Mouse (Mus musculus): ENCODE measurements around the gene Asl. TPM values are rescaled to one million over a fixed set of nuclear protein-coding genes. Genes with fewer than 3 reads are reported as not detected.
A peak's percentile ranks its signal among the peaks of the same experiment; 100 is the strongest.

Gene Asl
- total RNA-seq (2021) = 100 to 1,000 TPM; 120 to 174 TPM
- long read RNA-seq, experiment 1, transcript Asl-203 (16 exons, 2,413 nt) = major isoform, 113 of 274 reads
- long read RNA-seq, experiment 1, transcript Asl-205 (17 exons, 1,824 nt) = minor isoform, 92 of 274 reads
- long read RNA-seq, experiment 1, partial matches to known transcripts = 18 of 274 reads
- long read RNA-seq, experiment 1, other reads (novel, unspliced or antisense) = 51 of 274 reads
- long read RNA-seq, experiment 2, transcript Asl-203 (16 exons, 2,413 nt) = minor isoform, 30 of 94 reads
- long read RNA-seq, experiment 2, transcript Asl-205 (17 exons, 1,824 nt) = major isoform, 38 of 94 reads
- long read RNA-seq, experiment 2, partial matches to known transcripts = 4 of 94 reads
- long read RNA-seq, experiment 2, other reads (novel, unspliced or antisense) = 22 of 94 reads

GRCm38 (mm10) chr5:130029142-130029897, at the start of gene Asl, which contains the start of gene Crcp:
Asl (minus strand) TSS chr5:130029247.
Crcp (plus strand) TSS chr5:130029290.
- peak; percentile 93 for DNase-seq

- no peak for DNase-seq
Measured at GRCm38 (mm10) chr5:130078834-130079156, 49.7 kb upstream of the Asl start.

- peak; percentile 29 for DNase-seq
Measured at GRCm38 (mm10) chr5:130078096-130078833, 49.2 kb upstream of the Asl start.

DNA sequence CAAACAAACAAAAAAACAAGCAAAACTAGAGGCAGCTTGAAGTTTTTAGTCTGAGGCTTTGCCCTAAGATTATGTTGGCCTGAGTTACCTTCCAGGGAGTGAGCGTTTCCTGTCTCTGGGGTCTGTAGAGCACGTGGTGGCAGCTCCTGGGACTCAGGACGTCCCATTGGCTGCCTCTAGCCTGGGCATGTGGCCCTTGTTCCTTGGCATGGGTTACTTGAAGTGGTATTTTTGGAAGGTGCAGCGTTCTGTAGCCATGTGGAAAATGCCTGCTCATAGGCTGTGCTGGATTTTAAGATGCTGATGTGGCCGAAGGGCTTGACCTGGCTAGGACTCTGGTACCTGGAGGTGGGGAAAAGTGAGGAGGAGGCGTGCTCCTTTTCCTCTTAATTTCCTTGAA, 47.3 kb upstream of the Asl start:
- DNase-seq = peak; percentile 58

DNA sequence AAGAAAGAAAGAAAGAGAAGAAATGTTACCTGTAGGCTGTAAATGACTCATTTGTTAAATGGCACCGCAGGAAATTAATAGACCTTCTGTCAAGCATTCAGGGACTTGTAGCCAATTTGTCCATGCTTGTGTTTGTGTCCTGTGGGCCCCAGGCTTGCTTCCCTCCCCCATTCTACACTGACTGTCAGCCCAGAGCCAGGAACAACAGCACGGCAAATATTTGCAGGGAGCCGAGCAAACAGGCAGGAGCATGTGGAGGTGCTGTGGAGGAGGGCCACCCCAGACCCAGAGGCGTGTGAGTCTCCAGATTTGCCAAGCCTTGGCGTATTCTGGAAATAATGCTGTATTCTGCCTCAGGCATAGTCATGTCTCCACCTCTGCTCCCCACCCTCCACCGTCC, 45.4 kb upstream of the Asl start:
- DNase-seq = no peak

DNA sequence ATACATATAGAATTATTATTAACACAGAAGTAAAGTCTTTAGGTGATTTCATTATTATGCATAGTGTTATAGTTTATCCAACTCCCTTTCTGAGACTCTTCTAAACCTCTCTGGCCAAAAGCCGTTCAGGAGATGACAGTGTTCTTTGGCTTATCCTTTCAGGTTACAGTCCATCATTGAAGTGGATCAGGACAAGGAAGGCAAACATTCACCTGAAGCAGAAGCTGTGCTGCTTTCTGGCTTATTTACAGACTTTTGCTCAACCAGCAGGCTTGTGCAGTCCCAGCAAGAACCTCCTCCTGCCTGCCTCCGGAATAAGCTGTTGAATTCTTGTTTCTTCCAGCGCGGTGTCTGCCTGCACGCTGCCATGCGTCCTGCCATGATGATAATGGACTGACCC, 44.0 kb upstream of the Asl start, which contains the start of gene Tpst1:
TSS of gene Tpst1 (plus strand) at position 301 of the 400 bp plus-strand sequence.
- DNase-seq = no peak

DNA sequence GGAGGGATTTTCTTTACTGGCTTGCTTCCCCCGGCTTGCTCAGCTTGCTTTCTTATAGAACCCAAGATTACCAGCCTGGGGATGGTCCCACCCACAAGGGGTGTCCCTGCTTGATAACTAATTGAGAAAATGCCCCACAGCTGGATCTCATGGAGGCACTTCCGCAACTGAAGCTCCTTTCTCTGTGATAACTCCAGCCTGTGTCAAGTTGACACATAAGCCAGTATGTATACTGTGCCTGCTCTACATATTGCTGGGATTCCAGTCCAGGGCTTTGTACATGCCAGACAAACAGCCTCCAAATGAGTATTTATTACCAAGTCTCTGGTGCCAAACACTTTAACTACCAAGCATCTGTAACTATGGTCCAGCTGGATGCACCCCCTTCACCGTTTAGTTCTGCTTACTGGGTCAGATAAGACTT, 38.8 kb upstream of the Asl start:
- DNase-seq = no peak

DNA sequence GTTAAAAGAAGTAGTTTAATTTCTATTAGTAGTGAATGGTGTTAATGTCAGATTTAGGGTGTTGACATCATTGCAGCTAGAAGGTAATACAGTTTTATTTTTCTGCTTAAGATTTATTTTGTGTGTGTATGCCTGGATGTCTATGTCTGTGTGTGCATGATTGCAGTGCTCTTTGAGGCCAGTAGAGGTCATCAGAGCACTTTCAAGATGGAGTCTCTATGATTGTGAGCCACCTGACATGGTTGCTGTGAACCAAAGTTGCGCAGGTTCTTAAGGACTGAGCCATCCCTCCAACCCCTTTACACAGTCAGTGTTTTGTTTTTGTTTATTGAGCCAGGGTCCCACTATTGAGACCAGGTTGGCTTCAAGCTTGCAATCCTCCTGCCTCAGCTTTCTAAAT, 36.5 kb upstream of the Asl start:
- DNase-seq = no peak

DNA sequence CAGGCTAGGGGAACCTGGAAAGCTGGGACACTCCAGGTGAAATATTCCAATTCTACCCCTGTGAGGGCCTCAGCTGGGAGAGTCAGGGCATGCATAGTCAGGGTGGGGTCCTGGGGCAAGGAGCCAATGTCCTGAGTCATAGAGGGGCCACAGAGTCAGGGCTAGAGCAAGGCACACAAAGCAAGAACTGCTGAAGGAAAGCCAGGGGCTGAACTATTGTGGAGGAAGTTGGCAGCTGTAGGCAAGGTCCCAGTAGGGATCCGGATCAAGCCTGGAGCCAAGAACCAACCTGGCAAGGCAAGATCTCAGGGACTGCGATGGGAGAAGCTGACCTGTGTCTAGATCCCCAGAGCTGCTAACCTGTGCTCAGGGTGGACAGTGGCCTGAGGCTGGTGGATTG, 34.7 kb upstream of the Asl start:
- DNase-seq = peak; percentile 50

GRCm38 (mm10) chr5:130062096-130062495, 33.0 kb upstream of the Asl start:
- DNase-seq = peak; percentile 32

DNA sequence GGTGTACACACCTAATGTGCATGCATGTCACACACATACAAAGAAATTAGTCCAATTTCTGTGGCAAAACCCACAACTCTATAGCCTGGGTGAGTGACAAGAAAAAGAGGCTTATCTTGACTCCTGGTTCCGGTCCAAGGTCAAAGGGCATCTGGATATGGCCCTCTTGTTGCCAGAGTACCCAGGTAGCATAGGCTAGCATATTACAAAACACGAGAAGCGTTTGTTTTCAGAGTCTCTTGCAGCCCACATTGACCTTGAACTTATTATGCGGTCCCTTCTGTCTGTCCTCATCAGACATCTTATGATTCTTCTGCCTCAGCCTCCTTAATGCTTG, 31.2 kb upstream of the Asl start:
- no peak for DNase-seq

- peak; percentile 30 for DNase-seq
Measured at GRCm38 (mm10) chr5:130059413-130060328, 30.6 kb upstream of the Asl start.

GRCm38 (mm10) chr5:130056303-130056702, 27.3 kb upstream of the Asl start:
- no peak for DNase-seq

DNA sequence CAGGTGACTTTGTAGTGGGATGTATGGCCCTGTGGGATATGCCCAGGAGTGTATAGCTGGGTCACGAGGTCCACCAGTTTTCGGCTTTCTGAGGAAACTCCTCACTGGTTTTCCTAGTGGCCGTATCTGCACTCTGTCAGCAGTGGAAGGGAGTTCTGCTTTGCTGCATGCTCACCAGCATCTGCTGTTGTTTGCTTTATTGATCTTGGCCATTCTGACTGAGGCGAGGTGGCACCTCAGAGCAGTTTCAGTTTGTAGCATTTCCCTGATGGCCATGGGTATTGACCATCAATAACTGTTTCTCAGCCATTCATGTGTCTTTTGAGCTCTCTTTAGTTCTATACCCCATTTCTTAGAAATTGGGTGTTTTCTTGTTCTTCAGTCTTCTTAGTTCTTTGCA, 26.6 kb upstream of the Asl start:
- DNase-seq = no peak

DNA sequence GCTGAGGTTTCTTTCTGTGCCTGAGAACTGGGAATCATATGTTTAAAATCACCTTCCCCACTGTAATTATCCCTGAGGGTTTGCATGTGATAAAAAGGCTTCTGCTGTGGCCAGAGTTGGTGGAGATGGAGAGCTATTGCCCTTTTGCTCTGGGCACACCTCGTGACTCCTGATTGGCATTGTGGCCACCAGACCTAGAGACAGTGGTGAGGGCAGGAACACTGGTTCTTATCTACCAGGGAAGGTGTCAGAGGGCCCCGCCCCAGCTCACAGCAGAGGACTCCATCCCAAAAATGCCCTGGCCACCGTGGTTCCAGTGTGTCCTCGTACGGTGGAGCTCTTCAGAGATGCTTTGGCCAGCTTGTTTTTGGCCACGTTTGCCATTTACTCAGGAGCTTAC, 23.9 kb upstream of the Asl start:
- DNase-seq = no peak

DNA sequence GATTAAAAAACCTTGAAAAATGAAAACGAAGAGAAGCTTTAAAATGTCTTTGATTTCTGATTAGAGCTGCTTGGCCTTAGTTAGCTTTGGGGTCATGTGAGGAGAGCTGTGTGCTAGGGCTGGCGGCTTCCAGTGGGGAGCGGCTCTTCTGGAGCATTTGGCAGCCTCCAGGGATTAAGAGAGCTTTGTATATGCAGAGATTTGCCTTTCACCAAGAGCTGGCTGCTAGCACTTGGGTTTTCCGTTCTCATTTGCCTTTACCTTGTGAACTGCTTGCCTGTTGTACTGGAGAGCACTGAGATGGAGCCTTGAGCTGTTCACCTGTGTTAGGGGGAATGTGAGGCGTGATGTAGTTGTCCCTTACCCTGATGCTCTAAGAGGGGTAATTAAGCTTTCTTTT, 23.5 kb upstream of the Asl start:
- DNase-seq = peak; percentile 32

DNA sequence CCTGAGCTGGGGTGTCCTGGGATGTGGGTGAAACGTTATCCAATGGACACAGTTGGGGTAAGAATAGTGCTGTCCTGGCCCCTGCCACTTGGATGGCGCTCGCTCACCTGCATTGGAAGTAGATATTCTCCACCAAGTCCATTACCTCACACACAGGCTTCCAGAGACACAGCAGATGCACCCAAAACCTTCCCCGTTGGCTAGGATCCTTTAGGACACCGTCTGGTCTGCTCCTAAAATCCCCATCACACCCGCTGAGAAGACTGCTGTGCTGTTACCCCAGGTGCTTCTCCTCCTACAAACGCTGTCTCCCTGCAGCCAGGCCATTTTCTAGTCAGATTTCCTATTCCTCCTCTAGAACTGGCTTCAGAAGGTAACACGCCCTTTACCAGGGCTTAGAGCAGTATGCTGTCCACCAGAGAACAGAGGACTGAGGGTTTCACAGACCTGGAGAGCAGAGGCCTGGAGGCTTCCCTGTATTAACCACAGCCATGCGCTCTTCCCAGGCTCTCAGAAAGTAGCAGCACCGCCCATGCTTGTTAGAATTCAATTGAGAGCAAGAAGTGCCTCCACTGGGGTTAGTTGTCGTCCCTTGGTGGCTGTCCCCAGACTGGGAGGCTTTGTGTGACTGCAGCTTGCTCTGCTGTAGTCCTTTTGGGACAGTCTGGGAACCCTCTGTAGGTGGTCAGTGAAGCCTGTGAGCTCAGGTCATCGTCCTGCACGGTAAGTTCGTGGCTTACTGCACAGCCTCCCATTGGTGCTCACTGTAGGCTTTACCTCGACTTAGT, 22.2 kb upstream of the Asl start:
- no peak for DNase-seq

- no peak for DNase-seq
Measured at GRCm38 (mm10) chr5:130050416-130050815, 21.4 kb upstream of the Asl start.

DNA sequence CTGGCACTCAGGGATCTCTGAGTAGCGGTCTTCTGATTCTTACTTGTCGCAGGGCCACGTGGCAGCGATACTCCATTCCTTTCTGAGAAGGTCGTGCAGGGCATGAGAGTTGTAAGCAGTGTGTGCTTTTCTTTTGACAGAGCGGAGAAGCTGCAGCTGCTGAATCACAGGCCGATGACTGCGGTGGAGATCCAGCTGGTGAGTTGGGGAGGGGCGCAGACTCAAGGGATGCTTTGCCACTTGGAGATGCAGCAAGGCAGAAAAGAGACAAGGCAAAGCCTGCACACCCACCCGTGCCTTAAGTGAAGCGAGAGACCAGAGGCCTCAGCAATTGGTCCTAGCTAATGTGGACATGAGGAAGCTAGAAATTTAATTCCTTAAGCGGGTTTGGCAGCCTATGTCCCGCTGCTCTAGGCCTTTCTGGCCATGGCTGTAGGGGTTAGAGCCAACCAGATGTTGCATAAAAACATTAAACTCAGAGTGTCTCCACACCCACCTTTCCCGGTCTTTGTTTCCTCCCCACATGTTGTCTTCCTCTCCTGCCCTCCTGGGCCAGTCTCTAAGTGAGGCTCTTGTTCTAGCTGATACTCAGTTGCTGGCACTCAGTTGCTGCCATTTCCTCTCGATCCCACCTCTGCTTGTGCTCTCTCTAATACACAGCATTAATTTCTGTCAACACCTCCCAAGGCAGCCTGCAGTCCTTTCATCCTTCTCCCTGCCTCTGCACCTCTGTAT, 19.9 kb upstream of the Asl start:
- DNase-seq = no peak

- DNase-seq = no peak
Measured at GRCm38 (mm10) chr5:130047013-130047412, 18.0 kb upstream of the Asl start.

Data from adrenal gland, postnatal 10 days (tissue).